Mouse (Mus musculus) heart, postnatal 25 days (tissue): Measurements from ENCODE around the gene Cbfa2t2. TPM values are rescaled to one million over a fixed set of nuclear protein-coding genes. Genes with fewer than 3 reads are reported as not detected.

Experiments used
- DNase-seq: peaks from one replicate; pipeline ENCODE4 v3.0.0; 2022; ENCODE audit warnings: low spot score
- intact Hi-C: fragments of 180-260 bp; cut with DNase I; formaldehyde crosslinking; loops from one replicate; pipeline ENCODE4 v1.15.1; 2025
- total RNA-seq, 2 experiments: library from RNA; stranded (reverse); gene quantifications; 2 replicates each; pipeline ENCODE4 v1.2.3; 2021

Cbfa2t2 gene
- total RNA-seq, 2 experiments from 2014 or later = 14.3 to 18.4 TPM

GRCm38 (mm10) chr2:154522334-154522733 is 86.1 kb downstream of the Cbfa2t2 start:
- intact Hi-C loops = no loop called here

GRCm38 (mm10) chr2:154525285-154525684 is 89.0 kb downstream of the Cbfa2t2 start:
- no peak for DNase-seq
- intact Hi-C loops = no loop called here

More at GRCm38 (mm10) chr2:154522334-154522733, 86.1 kb downstream of the Cbfa2t2 start:
- no peak for DNase-seq

DNA sequence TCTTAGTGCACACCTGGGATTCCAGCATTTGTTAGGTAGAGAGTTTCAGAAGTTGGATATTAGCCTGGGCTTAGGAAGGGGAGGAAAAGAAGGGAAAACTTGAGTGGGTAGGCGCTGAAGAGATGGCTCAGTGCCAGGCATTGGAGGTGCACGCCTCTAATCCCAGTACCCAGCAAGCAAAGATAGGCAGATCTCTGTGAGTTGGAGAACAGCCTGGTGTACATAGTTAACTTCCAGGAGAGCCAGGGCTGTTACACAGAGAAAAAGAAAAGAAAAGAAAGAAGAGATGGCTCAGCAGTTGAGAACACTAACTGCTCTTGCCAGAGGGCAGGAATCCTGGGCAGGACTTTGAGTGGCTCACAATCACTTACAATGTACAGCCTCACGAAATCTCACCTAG is 90.2 kb downstream of the Cbfa2t2 start:
- intact Hi-C loops = no loop called here
- no peak for DNase-seq

GRCm38 (mm10) chr2:154532888-154533287 is 96.6 kb downstream of the Cbfa2t2 start:
- DNase-seq = no peak
- intact Hi-C loops = no loop called here

DNA sequence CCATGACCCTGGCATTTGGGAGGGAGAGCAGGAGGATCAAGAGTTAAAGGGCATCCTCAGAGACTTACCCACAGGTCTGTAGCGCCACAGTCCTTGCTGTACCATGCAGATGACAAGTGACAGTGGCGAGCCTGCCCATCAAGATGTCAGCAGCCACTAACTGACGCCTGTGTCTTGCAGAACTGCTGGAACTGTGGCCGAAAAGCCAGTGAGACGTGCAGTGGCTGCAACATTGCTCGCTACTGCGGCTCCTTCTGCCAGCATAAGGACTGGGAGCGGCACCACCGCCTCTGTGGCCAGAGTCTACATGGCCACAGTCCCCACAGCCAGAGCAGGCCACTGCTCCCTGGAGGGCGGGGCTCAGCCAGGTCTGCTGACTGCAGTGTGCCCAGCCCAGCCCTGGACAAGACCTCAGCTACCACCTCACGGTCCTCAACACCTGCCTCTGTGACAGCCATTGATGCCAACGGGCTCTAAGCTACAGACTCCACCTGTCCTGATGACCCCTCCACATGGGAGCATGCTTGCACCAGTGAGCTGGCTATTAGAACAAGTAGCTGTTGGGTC is 98.5 kb downstream of the Cbfa2t2 start:
- no peak for DNase-seq
- intact Hi-C loops = no loop called here

- peak; percentile 31 for DNase-seq
- intact Hi-C loops = no loop called here
These were observed 102.0 kb downstream of the Cbfa2t2 start for GRCm38 (mm10) chr2:154538310-154538709.

GRCm38 (mm10) chr2:154538710-154539109 is 102.4 kb downstream of the Cbfa2t2 start:
- DNase-seq = no peak
- intact Hi-C loops = loop anchor here (1.0 kb wide), 1 partner anchor 121 kb away; no protein-coding TSS in a partner anchor

DNA sequence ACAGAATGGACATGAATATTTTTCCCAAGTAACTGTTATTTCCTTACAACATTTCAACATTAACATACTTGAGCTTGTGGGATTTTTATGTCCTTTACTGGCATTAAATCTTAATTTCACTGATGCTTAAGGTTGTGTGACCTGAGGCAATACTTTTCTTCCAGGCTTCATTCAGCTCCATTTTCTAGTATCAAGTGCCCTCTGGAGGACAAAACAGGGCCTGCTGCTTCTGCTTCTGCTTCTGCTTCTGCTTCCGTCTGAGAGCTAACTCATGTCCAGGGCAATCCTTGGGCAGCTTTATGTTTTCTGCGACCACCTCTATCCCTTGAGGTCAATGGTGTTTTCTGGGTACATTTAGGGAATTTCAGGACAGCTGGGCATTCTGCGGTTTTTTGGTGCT is 103.4 kb downstream of the Cbfa2t2 start:
- DNase-seq = no peak

DNA sequence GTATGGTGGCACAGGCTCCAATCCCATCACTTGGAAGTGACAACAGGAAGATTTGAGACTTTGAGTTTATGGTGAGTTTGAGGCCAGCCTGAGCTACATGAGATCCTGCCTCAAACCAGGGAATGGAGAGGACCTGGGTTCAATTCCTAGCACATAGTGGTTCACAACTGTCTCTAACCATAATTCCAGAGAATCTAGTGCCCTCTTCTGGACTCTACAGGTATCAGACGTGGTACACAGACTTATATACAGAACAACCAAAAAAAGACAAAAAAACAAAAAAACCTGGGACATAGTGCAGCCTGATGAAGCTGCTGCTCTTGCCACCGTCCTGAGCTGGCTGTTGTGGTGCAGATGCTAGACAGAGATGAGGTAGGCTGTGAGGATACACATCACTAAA is 105.3 kb downstream of the Cbfa2t2 start:
- DNase-seq = no peak
- intact Hi-C loops = no loop called here

More for the DNA sequence above, 103.4 kb downstream of the Cbfa2t2 start:
- intact Hi-C loops = loop anchor here (1.0 kb wide), 1 partner anchor 122 kb away; no protein-coding TSS in a partner anchor

DNA sequence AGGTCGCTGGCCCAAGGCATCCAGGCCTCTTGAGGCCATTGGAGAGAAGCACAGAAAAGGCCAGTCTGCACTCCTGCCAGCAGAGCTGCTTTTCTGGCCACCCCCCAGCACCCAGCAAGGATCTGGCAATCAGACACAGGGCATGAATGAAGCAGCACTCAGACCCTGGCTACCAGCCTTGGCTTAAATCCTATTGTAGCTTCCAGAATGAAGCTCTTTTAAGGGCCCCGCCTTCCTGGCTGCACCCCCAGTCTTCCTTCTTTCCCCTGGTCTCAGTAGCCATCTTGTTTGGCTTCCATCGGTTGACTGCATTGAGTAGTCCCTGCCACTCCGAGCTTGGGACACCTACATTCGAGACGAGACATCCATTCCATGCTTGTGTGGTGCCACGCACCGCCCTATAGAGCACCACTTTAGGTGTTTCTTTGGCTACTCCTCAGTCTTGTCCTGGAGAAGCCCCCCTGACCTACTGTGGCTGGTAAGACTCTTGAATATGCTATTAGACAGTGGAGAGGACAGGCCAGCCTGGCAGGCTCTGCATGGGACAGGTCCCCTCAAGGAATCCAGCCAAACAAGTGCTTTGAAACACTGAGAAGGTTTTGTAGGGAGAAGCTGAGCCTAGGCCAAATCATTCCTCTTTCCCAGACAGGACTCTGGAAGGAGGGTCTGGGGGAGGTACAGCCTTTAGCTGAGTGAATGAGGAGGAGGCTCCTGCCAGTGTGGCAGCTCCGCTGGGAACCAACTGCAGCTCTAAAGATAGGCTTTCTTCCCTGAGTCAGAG is 107.5 kb downstream of the Cbfa2t2 start:
- DNase-seq = peak; percentile 61
- intact Hi-C loops = no loop called here

DNA sequence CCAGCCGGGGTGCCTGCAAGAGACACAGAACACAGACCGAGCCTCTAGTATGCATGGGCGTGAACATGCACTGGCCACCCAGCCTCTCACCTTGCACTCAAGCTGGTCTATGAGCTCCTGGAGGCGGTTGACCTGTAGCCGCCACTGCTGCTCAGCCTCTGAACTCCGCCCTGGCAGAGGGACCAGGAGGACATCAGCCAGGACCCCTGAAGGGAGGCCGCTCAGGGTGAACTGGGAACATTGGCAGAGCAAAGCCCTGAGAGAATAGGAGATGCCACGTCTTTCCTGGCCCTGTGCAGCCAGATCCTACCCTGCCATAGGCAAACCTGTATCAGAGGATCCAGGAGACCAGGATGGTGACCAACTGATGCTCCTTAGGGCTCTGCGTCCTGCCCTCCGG is 110.4 kb downstream of the Cbfa2t2 start, which contains the start of gene 1700003F12Rik:
TSS of gene 1700003F12Rik (plus strand) at position 375 of the 400 bp plus-strand sequence.
- intact Hi-C loops = no loop called here
- no peak for DNase-seq

GRCm38 (mm10) chr2:154548688-154549087 is 112.4 kb downstream of the Cbfa2t2 start:
- intact Hi-C loops = no loop called here
- peak; percentile 26 for DNase-seq

DNA sequence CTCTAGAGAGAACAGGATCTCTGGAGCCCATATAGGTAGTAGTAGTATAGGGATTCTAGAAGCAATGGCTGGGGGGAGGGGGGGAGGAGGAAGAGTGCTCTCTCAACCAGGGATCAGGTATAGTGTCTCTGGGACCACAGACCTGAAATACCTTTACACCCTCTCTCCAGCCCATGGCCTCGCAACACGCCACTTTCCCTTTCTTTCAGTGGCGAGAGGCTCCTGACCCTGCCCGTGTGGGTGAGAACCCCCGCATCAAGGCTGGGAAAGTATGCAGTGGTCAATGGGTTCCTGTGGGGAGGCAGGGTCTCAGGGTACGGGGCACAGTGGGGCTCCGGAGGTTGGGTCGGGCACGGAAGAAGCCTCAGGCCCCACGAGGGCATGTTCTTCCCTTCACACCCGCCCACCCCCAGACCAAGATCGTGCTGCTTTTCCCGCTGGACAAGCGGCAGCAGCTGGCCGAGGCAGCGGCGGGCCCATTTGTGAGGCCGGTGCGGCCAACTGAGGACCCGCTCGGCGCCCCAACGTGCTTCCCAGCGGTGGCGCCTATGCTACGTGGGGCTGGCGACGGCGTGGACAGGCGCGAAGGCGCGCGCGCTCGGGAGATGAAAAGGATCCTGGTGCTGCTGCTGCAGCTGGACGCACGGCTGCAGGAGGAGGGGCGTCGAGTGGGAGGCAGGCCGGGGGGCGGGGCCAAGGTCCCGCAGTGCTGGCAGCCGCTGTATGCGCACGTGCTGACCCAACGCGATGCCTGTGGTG is 113.0 kb downstream of the Cbfa2t2 start:
- DNase-seq = peak; percentile 33
- intact Hi-C loops = no loop called here

GRCm38 (mm10) chr2:154549886-154550189 is 113.6 kb downstream of the Cbfa2t2 start:
- no peak for DNase-seq
- intact Hi-C loops = loop anchor here (5.0 kb wide), 2 partner anchors 37 to 62 kb away; partner anchors contain the start of genes 4930519P11Rik and Zfp341

DNA sequence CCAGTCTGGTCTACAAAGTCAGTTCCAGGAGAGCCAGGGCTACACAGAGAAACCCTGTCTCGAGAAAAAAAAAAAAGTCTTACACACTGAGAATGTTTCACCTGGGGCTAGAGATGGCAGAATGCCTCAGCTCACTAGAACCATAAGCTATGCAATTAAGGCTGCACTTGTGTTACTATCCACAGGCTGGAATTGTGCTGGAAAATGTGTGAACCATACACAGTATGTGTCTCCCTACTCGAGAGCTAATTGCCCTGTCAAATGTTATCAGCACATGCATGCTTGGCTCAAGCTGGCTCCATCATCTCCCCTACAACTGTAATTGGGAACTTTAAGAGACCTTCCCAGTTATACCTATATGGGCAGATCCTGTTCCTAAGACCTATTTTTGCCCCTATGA is 114.7 kb downstream of the Cbfa2t2 start:
- DNase-seq = no peak
- intact Hi-C loops = loop anchor here (5.0 kb wide), 2 partner anchors 36 to 61 kb away; partner anchors contain the start of genes 4930519P11Rik and Zfp341

- intact Hi-C loops = loop anchor here (5.0 kb wide), 2 partner anchors 36 to 61 kb away; partner anchors contain the start of genes 4930519P11Rik and Zfp341
- no peak for DNase-seq
These were observed 115.2 kb downstream of the Cbfa2t2 start, which contains the start of gene Actl10 for GRCm38 (mm10) chr2:154551476-154551875. Gene Actl10, plus strand, starts transcription at chr2:154551776.

DNA sequence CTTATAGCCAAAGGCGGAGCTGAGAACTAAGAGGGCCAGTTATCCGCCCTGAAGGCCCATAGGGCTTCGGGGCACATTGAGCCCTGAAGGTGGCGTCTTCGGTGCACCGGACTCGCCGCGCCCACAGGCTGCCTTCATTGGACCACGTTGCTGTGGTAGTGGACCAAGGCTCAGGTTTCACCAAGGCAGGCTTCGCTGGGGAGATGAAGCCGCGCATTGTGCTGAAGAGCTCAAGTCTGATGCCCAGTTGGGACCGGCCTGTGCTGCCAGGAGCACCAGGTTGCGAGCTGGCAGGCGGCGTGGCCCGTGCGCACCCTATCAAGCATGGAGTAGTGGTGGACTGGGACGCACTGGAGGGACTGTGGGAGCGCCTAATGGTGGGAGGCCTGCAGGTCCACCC is 115.6 kb downstream of the Cbfa2t2 start:
- no peak for DNase-seq
- intact Hi-C loops = loop anchor here (5.0 kb wide), 2 partner anchors 35 to 60 kb away; partner anchors contain the start of genes 4930519P11Rik and Zfp341

- DNase-seq = peak; percentile 35
- intact Hi-C loops = loop anchor here (5.0 kb wide), 2 partner anchors 35 to 60 kb away; partner anchors contain the start of genes 4930519P11Rik and Zfp341
These were observed 116.2 kb downstream of the Cbfa2t2 start for GRCm38 (mm10) chr2:154552424-154552907.

DNA sequence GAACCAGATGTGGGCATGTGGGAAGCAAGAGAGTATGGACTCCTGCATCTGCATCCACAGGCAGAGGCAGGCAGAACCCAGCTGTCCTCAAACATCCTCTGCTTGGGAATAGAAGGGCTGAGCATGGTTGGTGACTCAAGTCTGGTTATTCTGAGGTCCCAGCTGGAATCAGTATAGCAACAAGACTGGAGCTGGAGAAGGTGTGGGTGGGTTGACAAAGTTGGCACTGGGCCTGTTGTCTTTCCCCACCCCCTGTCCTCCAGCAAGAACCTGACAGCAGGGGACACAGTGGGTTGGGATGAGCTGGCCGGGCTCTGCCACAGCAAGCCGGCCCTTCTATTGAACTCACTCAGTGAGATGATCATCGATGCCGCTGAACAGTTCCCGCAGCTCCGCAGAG is 119.0 kb downstream of the Cbfa2t2 start:
- intact Hi-C loops = no loop called here
- DNase-seq = no peak
